Mouse (Mus musculus) fibroblast of lung, adult 2 months (primary cell): ENCODE results near the gene Angpt4.

Source experiments
- DNase-seq: peaks from one replicate; pipeline ENCODE4 v3.0.0-alpha.2; 2011; ENCODE audit warnings: low read depth

Angpt4 gene

GRCm38 (mm10) chr2:151984019-151984418 is 73.0 kb downstream of the Angpt4 start:
- DNase-seq = no peak

GRCm38 (mm10) chr2:151985426-151986172 is 74.6 kb downstream of the Angpt4 start:
- DNase-seq = no peak

DNA sequence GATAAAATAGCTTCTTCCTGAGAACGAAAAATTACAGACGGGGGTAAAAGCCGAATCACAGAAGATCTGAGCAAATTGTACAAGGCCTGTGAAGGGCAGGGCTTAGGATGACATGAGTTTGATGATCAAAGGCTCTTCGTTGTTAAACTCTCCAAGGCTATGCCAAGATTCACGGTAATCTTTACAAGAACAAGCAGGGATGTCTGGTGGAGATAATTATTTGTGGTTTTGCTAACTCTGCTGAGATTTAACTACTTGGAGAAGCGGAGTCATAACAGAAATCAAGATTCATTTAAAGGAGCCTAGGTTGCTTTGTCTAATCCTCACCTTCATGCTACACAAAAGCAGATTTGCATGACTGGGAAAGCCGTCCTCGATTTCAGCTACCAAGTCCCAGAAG is 75.9 kb downstream of the Angpt4 start:
- no peak for DNase-seq

DNA sequence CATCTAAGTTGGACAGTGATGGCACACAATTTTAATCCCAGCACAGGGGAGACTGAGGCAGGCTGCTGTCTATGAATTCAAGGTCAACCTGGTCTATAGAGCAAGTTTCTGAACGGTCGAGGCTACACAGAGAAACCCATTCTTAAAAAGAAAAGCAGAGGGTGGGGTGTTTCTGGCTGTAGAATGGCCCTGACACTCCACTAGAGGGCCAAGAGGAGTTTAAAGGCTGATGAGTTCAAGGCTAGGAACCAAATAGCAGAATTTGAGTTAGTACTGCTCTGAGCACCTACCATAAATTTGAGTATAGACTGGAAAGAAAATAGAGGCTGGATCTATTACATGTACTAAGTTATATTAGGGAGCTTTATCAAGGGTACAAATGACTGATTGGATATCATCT is 78.0 kb downstream of the Angpt4 start:
- no peak for DNase-seq

DNA sequence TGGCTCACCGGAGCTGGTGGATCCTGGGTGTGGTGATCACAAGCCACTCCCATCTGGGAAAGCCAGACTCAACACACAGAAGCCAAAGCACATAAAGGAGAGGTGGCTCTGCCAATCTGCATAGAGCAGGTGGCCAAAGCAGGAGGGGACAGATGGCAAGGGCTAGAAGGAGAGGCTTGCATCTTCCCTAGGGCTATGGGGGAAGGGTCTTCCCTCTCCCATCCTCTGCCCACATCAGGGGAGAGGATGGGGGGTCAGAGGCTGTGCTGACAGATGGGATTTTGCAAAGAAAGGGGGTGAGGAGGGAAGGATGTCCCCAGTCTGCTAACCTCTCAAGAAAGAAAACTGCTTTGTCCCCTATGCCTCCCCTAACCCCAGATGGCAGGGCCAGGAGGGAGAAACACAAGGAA is 80.0 kb downstream of the Angpt4 start:
- DNase-seq = no peak

GRCm38 (mm10) chr2:151991446-151991845 is 80.4 kb downstream of the Angpt4 start:
- no peak for DNase-seq

- DNase-seq = no peak
Observed at GRCm38 (mm10) chr2:151994350-151995122, 83.5 kb downstream of the Angpt4 start.
